In genomic region chr7:123499481-123500238, GRCm38 (mm10) we compare ENCODE assay signal across 7 mouse cellular contexts. TPM values are rescaled to one million over a fixed set of nuclear protein-coding genes. Genes with fewer than 3 reads are reported as not detected.
DNase-seq lines count a peak whose midpoint lies in the region; ATAC-seq lines count a peak whose summit lies in the region.

No protein-coding gene starts in this region.

- H3K36me3 ChIP-seq in lung, embryonic 15.5 days = no peaks in the 10 kb centered on the region
- no peaks in the 10 kb centered on the region for H3K36me3 ChIP-seq in embryonic facial prominence, embryonic 11.5 days (replicated peaks; ENCODE audit: control insufficient read depth, insufficient read depth, low read depth, low read length)
- peaks cover 32% of the 10 kb centered on the region for H3K36me3 ChIP-seq in hindbrain, embryonic 13.5 days
- no peaks in the 10 kb centered on the region for H3K36me3 ChIP-seq in liver, embryonic 15.5 days (replicated peaks)

- DNase-seq in lung, adult 18-20 months = no peak
- DNase-seq in embryonic facial prominence, embryonic 11.5 days (ENCODE audit: low spot score) = no peak
- DNase-seq in thymus, postnatal 4 days = no peak
- no peak for DNase-seq in gastrocnemius, adult 18-20 months (ENCODE audit: low spot score)

- H3K4me3 ChIP-seq in lung, embryonic 15.5 days = peak overlapping the region; percentile 55
- peak overlapping the region; percentile 68 for H3K4me3 ChIP-seq in embryonic facial prominence, embryonic 11.5 days (ENCODE audit: low read depth, low read length)
- peak overlapping the region; percentile 77 for H3K4me3 ChIP-seq in hindbrain, embryonic 13.5 days
- peak overlapping the region; percentile 45 for H3K4me3 ChIP-seq in liver, embryonic 15.5 days (replicated peaks)

- H3K9me3 ChIP-seq in lung, embryonic 15.5 days = no peaks in the 10 kb centered on the region
- H3K9me3 ChIP-seq in embryonic facial prominence, embryonic 11.5 days (replicated peaks; ENCODE audit: control insufficient read depth, low read length) = no peaks in the 10 kb centered on the region
- H3K9me3 ChIP-seq in hindbrain, embryonic 13.5 days = no peaks in the 10 kb centered on the region
- H3K9me3 ChIP-seq in liver, embryonic 15.5 days (replicated peaks) = no peaks in the 10 kb centered on the region

- H3K4me2 ChIP-seq in lung, embryonic 15.5 days = peak overlapping the region; percentile 95
- H3K4me2 ChIP-seq in embryonic facial prominence, embryonic 11.5 days (ENCODE audit: low read depth, low read length) = peak overlapping the region; percentile 89
- peak overlapping the region; percentile 90 for H3K4me2 ChIP-seq in hindbrain, embryonic 13.5 days
- peak overlapping the region; percentile 66 for H3K4me2 ChIP-seq in liver, embryonic 15.5 days

- WGBS in lung, embryonic 15.5 days = 32% methylated on average over 19 of the region's 19 CpGs
- WGBS in embryonic facial prominence, embryonic 11.5 days = 45% methylated on average over 19 of the region's 19 CpGs
- 40% methylated on average over 19 of the region's 19 CpGs for WGBS in hindbrain, embryonic 13.5 days
- WGBS in liver, embryonic 15.5 days (ENCODE audit: insufficient replicate concordance) = 40% methylated on average over 19 of the region's 19 CpGs

- H3K9ac ChIP-seq in lung, embryonic 15.5 days = peak overlapping the region; percentile 47
- H3K9ac ChIP-seq in embryonic facial prominence, embryonic 11.5 days (replicated peaks; ENCODE audit: low read length) = peak overlapping the region; percentile 77
- peak overlapping the region; percentile 91 for H3K9ac ChIP-seq in hindbrain, embryonic 13.5 days
- no peak overlapping the region for H3K9ac ChIP-seq in liver, embryonic 15.5 days

- H3K4me1 ChIP-seq in lung, embryonic 15.5 days = peaks cover 16% of the 10 kb centered on the region
- no peaks in the 10 kb centered on the region for H3K4me1 ChIP-seq in embryonic facial prominence, embryonic 11.5 days (ENCODE audit: control insufficient read depth, insufficient read depth, low read length)
- H3K4me1 ChIP-seq in hindbrain, embryonic 13.5 days (replicated peaks) = peaks cover 40% of the 10 kb centered on the region
- H3K4me1 ChIP-seq in liver, embryonic 15.5 days (replicated peaks) = no peaks in the 10 kb centered on the region

- ATAC-seq in lung, embryonic 15.5 days (ENCODE audit: borderline replicate concordance, extremely low read depth, low FRiP score, low TSS enrichment) = peak; percentile 6; the same call in 1 of the 2 replicates
- no peak for ATAC-seq in embryonic facial prominence, embryonic 11.5 days (replicated peaks; ENCODE audit: insufficient number of reproducible peaks, low FRiP score, low TSS enrichment, low read depth)
- no peak; the same call in 1 of the 2 replicates for ATAC-seq in hindbrain, embryonic 13.5 days (ENCODE audit: low FRiP score)
- ATAC-seq in liver, embryonic 15.5 days (ENCODE audit: insufficient read depth) = no peak

- no peaks in the 10 kb centered on the region for H3K27me3 ChIP-seq in lung, embryonic 15.5 days
- no peaks in the 10 kb centered on the region for H3K27me3 ChIP-seq in embryonic facial prominence, embryonic 11.5 days (ENCODE audit: control insufficient read depth, insufficient read depth, low read length)
- H3K27me3 ChIP-seq in hindbrain, embryonic 13.5 days = no peaks in the 10 kb centered on the region
- peaks cover 24% of the 10 kb centered on the region for H3K27me3 ChIP-seq in liver, embryonic 15.5 days

- H3K27ac ChIP-seq in lung, embryonic 15.5 days = no peak overlapping the region
- no peak overlapping the region for H3K27ac ChIP-seq in embryonic facial prominence, embryonic 11.5 days (replicated peaks; ENCODE audit: low read depth, low read length)
- peak overlapping the region; percentile 98 for H3K27ac ChIP-seq in hindbrain, embryonic 13.5 days
- no peak overlapping the region for H3K27ac ChIP-seq in liver, embryonic 15.5 days (replicated peaks)

RNA-seq across cellular contexts. Expression of gene Zkscan2, which starts 0.6 kb away (rescaled TPM):
- 2.2 and 2.5 TPM in 2 replicates for polyA plus RNA-seq in lung, embryonic 15.5 days (2015; fragmentation: Nextera tagmentation; extraction: Ambion mirVana)
- 5.3 and 7.2 TPM in 2 replicates for polyA plus RNA-seq in embryonic facial prominence, embryonic 11.5 days (2014; fragmentation: Nextera tagmentation; extraction: Ambion mirVana)
- polyA plus RNA-seq in hindbrain, embryonic 13.5 days (2015; fragmentation: Nextera tagmentation; extraction: Ambion mirVana) = 12.2 and 13.6 TPM in 2 replicates
- 0.05 and 0.08 TPM in 2 replicates for polyA plus RNA-seq in liver, embryonic 15.5 days (2015; fragmentation: Nextera tagmentation; extraction: Ambion mirVana)
- under 1 TPM; 0.02 to 0.07 TPM for total RNA-seq in gastrocnemius, adult 18-20 months (2021)

RNA-seq across cellular contexts. Expression of gene Aqp8, which starts 37.6 kb away (rescaled TPM):
- polyA plus RNA-seq in lung, embryonic 15.5 days (2015; fragmentation: Nextera tagmentation; extraction: Ambion mirVana) = 0.23 TPM in 1 of 2 replicates, not detected in the other
- 0.71 and 1.0 TPM in 2 replicates for polyA plus RNA-seq in embryonic facial prominence, embryonic 11.5 days (2014; fragmentation: Nextera tagmentation; extraction: Ambion mirVana)
- polyA plus RNA-seq in hindbrain, embryonic 13.5 days (2015; fragmentation: Nextera tagmentation; extraction: Ambion mirVana) = not detected in 2 replicates
- 27.6 and 60.4 TPM in 2 replicates for polyA plus RNA-seq in liver, embryonic 15.5 days (2015; fragmentation: Nextera tagmentation; extraction: Ambion mirVana)
- under 1 TPM in 1 of 2 experiments, not detected in 1; 0.24 TPM for total RNA-seq in gastrocnemius, adult 18-20 months (2021)

Comparison
In these comparisons a context has a peak if more than half of its experiments do, and no peak if none do; other contexts are left out.
1. RNA of gene Aqp8, which starts 37.6 kb away (polyA plus RNA-seq): 27.6 to 60.4 TPM in liver, embryonic 15.5 days; 0.71 to 1.0 TPM in embryonic facial prominence, embryonic 11.5 days, 0.23 TPM in lung, embryonic 15.5 days and not detected in hindbrain, embryonic 13.5 days; every median in the first group is over 10 times any median in the second.
2. Peak in every context shown above with its lines, with median percentiles within 50 percentile points of each other: H3K4me2 ChIP-seq and H3K4me3 ChIP-seq.